Mouse (Mus musculus) erythroid progenitor cell, adult 5-6 weeks (primary cell): ENCODE data around the gene Olfr1396. TPM values are rescaled to one million over a fixed set of nuclear protein-coding genes. Genes with fewer than 3 reads are reported as not detected.
A peak's percentile ranks its signal among the peaks of the same experiment; 100 is the strongest.

Source experiments
- ATAC-seq: replicated peaks from 2 replicates; pipeline ENCODE4 v1.8.0; 2016; ENCODE audit warnings: moderate number of reproducible peaks, mild to moderate bottlenecking, moderate TSS enrichment, inconsistent platforms; ENCODE audit not compliant: poor library complexity, low FRiP score, severe bottlenecking
- total RNA-seq, 2 experiments: library from RNA; stranded (forward) in 1 of 2; stranded (reverse) in 1 of 2; fragments of 150-400 nt in 1 of 2; fragments of 186-747, 209-891 nt in 1 of 2; gene quantifications; 2 replicates each; pipeline versions ENCODE4 v1.2.3 to v1.2.4; 2015 to 2017; ENCODE audit warnings: low replicate concordance in 2 of 2

Olfr1396 gene
- total RNA-seq (2015; ENCODE audit: low replicate concordance) (not detected in 2 replicates), total RNA-seq (2017; ENCODE audit: low replicate concordance) (not detected in 2 replicates)

DNA sequence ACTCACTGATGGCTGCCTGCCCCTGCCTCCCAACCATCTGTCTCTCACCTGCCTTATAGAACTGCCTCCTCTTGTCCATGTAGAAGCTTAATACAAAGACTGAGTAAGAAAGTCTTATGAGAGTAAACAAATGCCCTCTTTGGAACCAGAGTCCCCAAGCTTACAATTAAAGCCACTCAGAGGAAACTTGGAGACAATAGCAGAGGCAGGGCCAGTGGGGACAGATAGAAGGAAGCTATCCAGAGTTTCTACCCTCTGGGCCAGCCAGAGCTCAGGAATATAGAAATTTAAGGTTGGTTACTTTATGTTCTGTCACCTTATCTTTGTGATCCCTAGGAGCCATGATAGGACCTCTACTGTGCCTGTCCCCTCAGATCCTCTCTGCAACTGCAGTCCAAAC, at the start of gene Olfr1396:
Gene Olfr1396 (minus strand): TSS at position 101 of the 400 bp plus-strand sequence.
- ATAC-seq, result no peak

DNA sequence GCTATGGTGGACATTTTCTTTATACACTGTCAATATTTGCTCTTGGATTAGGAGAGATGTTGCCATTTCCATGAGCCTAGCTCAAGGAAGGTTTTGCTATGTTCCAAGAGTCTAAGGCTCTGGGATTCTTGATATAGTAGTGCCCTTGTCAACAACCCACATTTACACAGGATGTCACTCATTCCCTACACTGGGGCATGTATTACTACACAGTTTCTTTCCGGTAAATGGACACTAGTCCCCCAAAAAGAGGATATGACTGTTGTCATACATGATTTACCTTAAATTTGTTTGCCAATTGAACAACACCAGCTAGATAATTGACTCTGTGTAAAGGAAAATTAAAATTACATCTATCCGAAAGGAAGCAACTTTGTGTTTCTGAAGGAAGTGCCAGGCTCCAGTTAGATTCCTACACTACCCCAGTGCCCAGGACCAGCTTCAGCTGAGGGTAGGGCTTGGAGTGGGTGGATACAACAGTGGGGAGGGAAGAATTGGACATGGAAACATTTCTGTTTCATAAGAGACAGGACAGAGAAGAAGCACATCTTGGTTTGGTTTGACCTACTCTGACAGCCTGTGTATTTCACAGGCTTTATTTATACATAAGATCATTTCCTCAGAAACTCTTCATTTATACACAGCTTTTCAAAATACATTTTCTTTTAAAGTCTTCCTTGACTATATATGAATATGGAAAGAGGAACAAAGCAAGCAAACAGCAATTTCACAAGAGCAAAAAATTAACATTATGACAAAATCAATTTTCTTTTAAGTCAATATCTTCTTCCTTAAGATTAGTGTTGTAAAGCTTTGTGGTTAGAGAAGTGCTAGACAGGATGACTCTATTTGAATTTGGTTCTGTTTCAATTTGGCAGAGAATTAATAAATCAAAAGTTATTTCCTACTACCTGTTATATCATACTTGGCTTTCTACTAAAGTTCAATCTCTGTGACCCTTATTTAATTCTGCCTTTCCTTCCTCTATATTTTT, 42.4 kb upstream of the Olfr1396 start:
- no peak for ATAC-seq

DNA sequence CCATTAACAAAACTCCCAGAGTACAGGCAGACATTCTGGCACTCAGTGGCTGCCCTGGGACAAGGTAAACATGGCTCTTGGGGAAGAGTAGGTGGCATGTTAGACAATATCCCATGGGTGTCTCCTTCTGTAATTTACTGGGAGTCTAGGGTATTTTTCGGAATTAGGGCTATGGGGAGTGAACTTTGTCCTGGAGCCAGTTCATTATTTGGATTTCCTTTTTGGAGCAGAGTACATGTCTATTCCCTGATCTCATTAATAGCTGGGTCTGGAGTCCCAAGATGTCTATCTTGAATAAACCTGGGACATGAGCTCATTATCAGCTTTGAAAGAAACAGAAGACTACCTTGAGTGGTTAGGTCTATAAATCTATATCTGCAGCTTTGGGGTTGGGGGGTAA, 39.4 kb upstream of the Olfr1396 start, which contains the start of gene Olfr1394:
Gene Olfr1394 (plus strand): TSS at position 301 of the 400 bp plus-strand sequence.
- no peak for ATAC-seq

DNA sequence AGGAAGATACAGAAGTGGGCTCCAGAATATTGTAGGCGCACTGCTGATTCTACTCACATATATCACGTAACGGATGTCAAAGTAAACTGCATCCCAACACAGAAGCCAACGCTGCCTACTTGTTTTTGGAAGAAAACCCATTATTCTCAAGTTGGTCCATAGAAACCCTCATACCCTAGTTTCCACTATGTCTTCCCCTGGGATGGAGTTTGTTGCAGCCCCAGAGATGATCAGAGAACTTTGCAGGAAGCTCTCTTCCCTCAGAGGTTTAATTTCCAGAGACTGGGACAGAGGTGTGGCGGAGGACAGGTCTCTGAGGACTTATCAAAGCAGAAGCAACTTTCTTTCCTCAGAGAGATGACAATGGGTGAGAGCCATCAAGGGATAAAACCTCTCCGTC, 27.3 kb upstream of the Olfr1396 start, which contains the start of gene Olfr1395:
Gene Olfr1395 (plus strand): TSS at position 301 of the 400 bp plus-strand sequence.
- ATAC-seq, result no peak

DNA sequence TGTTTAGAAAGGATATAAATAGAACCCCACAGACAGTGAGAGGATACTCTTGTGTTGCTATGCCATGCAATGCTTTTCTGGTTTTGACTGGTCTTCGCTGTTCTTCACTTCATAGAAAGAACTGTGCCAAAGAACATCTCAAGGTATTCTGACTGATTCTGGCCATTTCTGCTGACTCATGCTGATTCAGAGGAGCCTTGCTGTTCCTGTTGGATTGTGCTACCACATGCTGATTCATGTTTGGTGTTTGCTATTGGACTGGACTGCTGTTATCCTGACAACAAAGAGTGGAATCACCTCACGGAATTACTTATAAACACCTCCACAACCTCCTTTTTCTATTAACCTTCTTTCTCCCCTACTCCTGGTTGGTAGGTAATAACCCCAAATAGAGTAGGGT, 9.5 kb upstream of the Olfr1396 start:
- ATAC-seq, result 0 out of 2 replicates have a peak, but pooled peaks have one; percentile 67

DNA sequence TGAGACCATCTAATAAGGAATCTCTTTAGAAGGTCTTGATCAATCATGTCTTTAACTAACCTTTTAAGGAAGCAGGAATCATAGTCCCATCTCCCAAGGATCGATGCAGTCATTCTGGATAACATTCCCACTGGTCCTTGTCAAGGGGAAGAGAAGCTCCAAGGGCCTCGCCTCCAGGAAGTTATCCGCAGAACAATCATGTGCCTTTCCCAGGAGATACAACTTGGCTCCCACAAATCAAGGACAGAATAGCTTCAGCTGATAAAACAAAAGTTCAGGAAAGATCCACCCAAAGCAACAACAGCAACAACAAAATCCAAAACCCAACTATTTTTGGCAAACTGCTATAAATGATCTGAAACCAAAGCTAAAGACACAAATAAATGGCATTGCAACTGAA, 5.0 kb upstream of the Olfr1396 start:
- no peak for ATAC-seq

DNA sequence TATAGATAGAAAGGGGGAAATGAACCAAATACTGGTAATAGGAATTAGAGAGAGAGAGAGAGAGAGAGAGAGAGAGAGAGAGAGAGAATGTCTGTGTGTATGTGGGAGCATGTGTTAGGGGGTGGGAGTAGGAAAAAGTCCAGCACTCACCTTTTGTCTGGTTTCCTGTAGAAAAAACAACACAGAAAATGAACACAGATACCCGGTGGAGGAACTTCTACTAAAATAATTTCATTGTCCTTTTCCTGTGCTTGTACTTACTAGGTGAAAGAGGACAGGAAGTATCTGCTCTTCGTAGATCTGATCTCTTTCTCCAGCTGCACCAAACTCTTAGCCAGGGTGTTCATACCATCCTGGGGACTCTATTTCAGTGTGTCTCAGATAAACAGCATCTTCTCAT, 516 bp downstream of the Olfr1396 start:
- no peak for ATAC-seq

DNA sequence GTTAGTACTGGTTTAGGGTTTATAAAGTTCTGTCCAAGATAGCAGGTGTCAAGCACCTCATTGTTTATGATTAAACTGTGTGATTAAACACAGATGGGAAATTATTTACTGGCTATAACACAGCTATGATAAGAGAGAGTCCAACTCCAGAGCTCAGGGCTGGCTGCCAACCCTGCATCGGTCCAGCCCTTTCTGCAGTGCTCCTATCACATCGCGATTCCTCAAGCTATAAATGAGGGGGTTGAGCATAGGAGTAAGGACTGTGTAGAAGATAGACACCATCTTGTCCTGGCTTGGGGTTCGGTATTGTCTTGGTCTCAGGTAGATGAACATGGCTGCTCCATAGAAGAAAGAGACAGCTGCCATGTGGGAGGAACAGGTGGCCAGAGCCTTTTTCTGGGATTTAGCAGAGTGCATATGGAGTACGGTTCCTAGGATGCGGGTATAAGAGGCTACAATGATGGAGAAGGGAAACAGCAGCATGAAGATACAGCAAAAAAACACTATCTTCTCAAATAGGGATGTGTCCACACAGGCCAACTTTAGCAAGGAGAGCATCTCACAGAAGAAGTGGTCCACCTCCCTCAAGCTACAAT, 2.0 kb downstream of the Olfr1396 start:
- no peak for ATAC-seq

DNA sequence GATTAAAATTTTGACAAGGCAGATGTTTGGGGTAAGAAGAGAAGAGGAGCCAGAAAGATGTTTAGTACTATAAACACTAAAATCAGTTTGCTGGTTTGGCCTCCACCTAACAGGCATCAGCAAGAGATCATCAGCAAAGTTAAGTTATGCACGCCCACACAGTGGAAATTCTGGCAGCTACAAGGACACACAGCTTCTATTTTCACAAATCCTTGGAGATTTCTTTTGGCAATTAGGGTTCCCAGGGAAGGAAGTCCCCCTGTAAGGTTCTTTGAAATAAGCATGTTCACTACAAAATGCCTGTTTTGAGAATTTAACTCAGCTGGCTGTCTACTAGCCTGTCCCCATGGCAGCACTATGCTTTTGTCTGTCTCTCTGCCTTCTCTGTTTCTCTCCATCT, 3.7 kb downstream of the Olfr1396 start:
- ATAC-seq, result no peak

DNA sequence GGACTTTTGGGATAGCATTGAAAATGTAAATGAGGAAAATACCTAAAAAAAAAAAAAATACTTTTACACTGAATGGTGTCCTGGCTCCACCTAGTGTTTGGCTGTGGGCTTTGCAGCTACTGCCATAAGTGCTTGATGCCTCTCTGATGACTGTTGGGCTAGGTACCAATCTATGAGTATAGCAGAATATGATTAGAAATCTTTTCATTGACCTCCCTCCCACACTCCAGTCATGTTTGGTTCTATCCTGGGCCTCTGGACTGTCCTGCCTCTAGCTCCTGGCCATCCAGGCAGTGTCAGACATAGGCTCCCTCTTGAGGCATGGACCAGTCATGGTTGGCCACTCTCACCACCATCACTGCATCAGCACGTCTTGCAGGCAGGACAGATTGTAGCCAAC, 5.8 kb downstream of the Olfr1396 start:
- peak; percentile 65 for ATAC-seq

DNA sequence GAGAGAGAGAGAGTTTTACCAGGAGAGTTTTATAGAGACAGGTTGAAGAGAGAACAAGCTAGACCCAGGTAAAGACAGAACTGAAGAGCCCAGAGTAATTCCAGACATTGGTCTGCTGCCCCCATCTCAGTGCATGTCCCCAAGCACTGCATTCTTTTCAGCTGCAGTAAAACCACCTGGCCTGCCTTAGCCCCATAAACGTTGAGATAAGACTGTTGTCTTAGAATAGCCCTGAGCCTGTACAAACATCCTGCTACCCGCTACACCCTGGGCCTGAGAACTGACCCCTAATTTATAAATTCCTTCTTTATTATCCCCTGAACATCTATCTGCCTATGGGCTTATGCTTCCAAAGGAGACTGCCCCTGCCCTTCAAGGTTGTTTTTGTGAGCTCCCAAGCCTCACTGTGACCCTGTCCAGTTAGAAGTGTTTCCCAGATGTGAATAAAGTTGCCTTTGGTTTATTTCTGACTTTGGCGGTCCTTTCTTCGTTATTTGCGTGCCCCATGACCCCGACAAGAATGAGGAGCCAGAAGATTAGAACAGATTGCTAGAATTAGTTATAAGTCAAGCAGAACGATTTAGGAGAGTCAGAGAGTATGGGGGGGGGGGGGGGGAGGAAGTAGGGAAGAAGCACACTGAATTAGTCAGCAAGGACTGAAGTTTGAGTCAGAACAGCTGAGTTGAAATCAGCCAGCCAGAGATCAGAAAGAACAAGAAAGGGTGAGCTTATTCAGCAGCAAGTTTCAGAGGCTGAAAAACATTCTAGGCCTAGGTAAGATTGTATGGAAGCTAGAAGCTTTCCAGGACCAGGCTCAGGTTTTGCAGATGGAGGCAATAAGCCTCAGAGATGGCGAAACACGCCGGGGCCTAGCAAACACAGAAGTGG, 6.8 kb downstream of the Olfr1396 start:
- ATAC-seq, result no peak

DNA sequence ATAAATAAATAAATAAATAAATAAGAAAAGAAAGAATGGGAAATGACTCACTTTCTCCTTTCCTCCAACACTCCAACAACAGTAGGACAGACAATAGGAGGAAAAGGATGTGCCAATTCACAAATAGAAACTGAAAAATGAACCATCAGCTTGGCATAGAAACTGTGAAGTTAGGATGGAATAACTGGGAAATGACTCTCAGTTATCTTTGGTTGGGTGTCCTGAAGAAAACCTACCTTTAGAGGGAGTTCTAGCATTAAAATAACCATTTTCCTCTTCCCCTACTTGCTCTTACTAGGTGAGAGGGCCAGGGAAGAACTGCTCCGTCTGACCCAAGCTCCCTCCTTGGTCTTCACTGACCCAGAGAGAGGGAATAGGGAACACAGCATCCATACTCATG, 8.9 kb downstream of the Olfr1396 start:
- no peak for ATAC-seq

DNA sequence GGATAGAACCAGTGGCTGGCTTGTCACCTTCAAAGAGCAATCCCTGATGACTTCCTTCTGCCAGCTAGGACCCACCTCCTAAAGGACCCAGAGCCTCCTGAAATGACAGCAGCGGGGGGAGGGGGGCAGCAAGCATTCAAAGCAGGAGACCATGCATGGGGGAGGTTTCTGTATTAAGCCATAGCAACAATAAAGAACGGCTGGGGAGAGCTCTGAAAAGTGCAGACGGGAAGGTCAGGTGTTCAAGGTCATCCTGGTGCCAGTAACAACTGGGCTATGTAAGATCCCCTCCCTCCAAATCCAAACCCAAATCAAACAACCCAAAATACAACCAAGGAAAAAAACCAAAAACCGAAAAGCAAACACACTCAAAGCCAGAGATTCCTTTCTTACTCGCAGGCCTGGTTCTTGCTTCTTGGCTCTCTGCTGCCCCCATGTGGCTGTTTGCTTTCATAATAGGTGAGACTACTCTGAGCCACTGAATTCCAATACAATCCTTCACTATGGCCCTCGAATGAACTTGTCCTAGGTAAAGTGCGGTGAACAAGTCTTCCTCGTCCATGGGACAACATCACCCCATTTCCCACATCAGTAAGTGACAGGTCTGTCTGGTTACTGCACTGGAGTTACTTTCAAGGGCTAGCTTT, 11.5 kb downstream of the Olfr1396 start:
- peak; percentile 61 for ATAC-seq

DNA sequence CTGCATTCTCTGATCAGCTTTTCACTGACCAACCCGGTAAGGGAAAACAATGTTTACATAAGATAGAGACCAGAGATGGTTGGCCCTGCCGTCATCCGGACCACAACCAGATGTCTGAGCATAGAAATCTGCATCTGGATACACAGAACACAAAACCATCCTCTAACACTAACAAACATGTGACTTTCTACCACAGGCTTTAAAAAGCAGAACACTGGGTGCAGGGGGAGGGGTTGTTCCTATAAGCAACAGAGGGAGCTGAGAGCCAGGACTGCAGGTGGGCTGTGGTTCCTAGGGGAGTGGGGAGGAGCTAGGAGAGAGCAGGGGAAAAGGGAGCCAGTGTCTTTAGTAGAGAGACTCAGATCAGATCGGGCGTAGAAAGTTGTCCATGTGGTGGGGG, 13.2 kb downstream of the Olfr1396 start:
- ATAC-seq, result no peak

DNA sequence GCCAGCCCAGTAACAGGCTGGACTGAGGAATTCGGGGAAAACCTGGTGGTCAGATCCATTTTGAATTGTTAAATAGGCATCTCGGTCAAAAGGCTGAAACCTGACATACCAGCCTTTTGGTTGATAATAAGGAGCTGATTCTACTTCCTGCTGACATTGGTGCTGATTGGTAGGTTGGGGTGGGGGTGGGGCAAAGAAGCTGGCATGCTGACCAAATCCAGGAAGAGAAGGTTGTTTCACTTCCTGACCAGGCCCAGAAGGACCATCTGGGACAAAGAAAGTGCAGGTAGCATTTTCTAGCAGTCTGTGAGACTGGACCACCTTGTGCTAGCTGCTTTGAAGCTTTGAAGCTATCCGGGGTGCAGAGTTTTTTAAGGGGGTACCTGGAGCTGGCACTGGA, 14.3 kb downstream of the Olfr1396 start:
- ATAC-seq, result peak; percentile 76

DNA sequence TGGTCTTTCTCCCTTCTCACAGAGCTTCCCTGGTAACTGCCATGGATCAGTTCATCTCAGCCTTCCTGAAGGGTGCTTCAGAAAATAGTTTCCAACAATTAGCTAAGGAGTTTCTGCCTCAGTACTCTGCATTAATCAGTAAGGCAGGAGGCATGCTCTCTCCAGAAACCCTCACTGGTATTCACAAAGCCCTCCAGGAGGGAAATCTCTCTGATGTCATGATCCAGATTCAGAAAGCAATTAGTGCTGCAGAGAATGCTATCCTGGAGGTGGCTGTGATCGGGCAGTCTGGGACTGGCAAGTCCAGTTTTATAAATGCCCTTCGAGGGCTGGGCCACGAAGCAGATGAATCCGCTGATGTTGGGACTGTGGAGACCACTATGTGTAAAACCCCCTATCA, 19.3 kb downstream of the Olfr1396 start:
- no peak for ATAC-seq

DNA sequence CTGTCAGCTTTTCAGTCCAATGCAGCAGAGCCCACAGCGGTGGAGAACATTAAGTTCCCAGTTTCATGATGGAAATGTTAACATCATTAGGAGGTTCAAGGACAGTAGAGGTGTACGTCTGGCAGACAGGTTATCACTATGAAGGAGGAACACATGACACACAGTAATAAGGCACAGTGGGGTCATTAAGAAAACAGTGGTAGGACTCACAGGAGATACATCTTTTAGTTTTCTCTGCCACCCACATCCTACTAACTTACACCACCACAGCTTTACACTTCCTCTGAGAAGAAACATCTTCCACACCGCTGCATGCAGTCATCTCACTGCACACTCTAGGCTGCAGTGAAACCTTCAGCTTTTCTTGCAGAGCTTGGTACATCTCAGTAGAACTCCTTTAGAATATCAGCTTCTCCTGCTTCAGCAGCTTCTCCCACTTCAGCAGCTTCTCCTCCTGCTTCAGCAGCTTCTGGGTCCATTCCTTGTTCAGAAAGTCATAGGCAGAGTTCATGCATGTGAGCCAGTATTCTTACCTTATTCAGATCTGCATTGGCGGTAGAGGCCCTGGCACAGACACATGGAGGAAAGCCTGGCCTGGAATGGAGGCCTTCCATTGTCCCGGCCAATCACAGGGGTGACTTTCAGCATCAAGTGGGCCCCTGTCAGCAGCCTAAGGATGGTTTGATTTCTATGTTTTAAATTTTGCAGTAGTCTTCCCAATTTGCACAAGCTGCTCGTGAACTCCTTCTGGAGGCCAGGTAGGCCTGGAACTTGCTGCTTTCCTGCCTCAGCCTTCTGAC, 20.6 kb downstream of the Olfr1396 start:
- no peak for ATAC-seq

DNA sequence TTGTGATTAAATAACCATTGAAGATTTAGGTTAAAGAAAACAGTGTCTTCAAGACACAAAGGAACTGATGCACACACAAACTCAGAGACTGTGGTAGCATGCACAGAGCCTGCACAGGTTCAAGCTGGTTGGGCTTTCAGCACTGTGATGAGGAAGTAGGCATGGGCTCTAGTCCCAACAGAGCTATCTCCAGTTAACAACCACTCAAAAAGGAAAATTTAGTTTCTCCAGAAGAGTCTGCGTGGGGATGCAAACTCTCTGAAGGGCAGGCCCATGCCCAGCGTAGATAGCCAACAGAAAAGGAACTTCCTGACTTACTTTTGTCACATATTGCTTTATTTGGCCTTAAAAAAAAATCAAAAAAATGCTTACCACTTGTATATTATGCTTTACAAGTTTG, 21.9 kb downstream of the Olfr1396 start:
- ATAC-seq, result no peak
